ENCODE assay signal across 12 mouse cellular contexts in the genomic region with DNA sequence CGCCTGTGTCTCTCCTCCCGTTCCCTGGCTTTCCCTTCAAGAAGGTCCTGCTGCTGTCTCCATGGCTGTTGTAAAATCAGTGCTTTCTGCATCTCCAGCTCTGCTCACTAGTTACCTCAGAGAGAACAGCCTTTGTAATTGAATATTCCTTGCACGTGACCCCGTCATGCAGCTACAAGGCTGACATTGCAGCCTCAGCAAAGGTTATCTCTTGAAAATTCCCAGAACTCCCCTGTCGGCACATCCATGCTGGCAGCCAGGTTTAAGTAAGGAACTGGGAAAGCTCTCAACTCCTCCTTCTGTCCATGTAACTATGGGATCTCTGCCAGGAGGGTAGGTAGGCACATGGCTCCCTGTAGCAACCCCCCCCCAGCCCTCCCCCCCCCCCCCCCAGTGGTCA.
DNase-seq lines count a peak whose midpoint lies in the region; ATAC-seq and TF ChIP-seq lines count a peak whose summit lies in the region.
"Had no signal": no experiment of that assay in that cellular context is flagged by ENCODE, and none has a peak within 500 bp of the region (broad histone marks: within the 10 kb centered on the region; RNA-seq: fewer than 3 reads in every experiment).

No protein-coding gene starts in this region.

- H3K27me3 ChIP-seq in heart, embryonic 10.5 days (ENCODE audit: insufficient read depth, poor library complexity, severe bottlenecking) = peaks cover 5% of the 10 kb centered on the region; the same call in 1 of the 2 replicates
- no peaks in the 10 kb centered on the region for H3K27me3 ChIP-seq in intestine, embryonic 16.5 days (replicated peaks; ENCODE audit: control insufficient read depth, insufficient read depth, low read length)
- H3K27me3 ChIP-seq: embryonic facial prominence, embryonic 15.5 days had no signal

- H3K4me2 ChIP-seq in intestine, embryonic 16.5 days (ENCODE audit: low read depth, low read length) = no peak overlapping the region
- H3K4me2 ChIP-seq: embryonic facial prominence, embryonic 15.5 days had no signal

- H3K4me3 ChIP-seq in gastrocnemius, adult 2 months = no peak overlapping the region
- H3K4me3 ChIP-seq in heart, embryonic 10.5 days = 0 out of 2 replicates have a peak overlapping the region, but pooled peaks have one; percentile 5
- no peak overlapping the region for H3K4me3 ChIP-seq in intestine, embryonic 16.5 days (ENCODE audit: low read length)
- H3K4me3 ChIP-seq: embryonic facial prominence, embryonic 15.5 days had no signal

- intact Hi-C loops in gastrocnemius, adult 2 months (cut with DNase I) = no loop called here

- no peaks in the 10 kb centered on the region for H3K36me3 ChIP-seq in heart, embryonic 10.5 days
- H3K36me3 ChIP-seq in intestine, embryonic 16.5 days (ENCODE audit: control insufficient read depth, insufficient read depth, low read length) = no peaks in the 10 kb centered on the region
- H3K36me3 ChIP-seq: embryonic facial prominence, embryonic 15.5 days had no signal

- peak; percentile 26; the same call in 1 of the 2 replicates for ATAC-seq in intestine, embryonic 16.5 days
- ATAC-seq in CD4-positive, CD25-positive, alpha-beta regulatory T cell, adult 4 months = no peak

- H3K4me1 ChIP-seq in heart, embryonic 10.5 days = peaks cover 62% of the 10 kb centered on the region
- H3K4me1 ChIP-seq in intestine, embryonic 16.5 days (ENCODE audit: control insufficient read depth, insufficient read depth, low read length) = peaks cover 59% of the 10 kb centered on the region

- 20% methylated on average over 5 of the region's 5 CpGs for WGBS in heart, embryonic 10.5 days
- WGBS in intestine, embryonic 16.5 days = 33% methylated on average over 5 of the region's 5 CpGs

- TF ChIP-seq CTCF in gastrocnemius, adult 2 months (IDR thresholded peaks at IDR 0.05) = no peak

- DNase-seq in gastrocnemius, adult 2 months = no peak
- no peak for DNase-seq in gastrocnemius, postnatal 10 days
- DNase-seq in MN1 (ENCODE audit: low spot score) = peak; percentile 66
- DNase-seq in heart, embryonic 10.5 days (ENCODE audit: low spot score) = peak; percentile 84
- no peak for DNase-seq in testis, postnatal 14 days (ENCODE audit: low spot score)
- DNase-seq in ovary, adult 18-20 months (ENCODE audit: low spot score) = no peak
- DNase-seq: cerebellum, adult 9-10 months; right cerebral cortex, postnatal 25 days had no signal

- H3K9me3 ChIP-seq in heart, embryonic 10.5 days = no peaks in the 10 kb centered on the region
- no peaks in the 10 kb centered on the region for H3K9me3 ChIP-seq in intestine, embryonic 16.5 days (ENCODE audit: control insufficient read depth, low read length)
- H3K9me3 ChIP-seq: embryonic facial prominence, embryonic 15.5 days had no signal

- peak overlapping the region; percentile 24; the same call in 1 of the 2 replicates for H3K27ac ChIP-seq in gastrocnemius, adult 2 months
- peak overlapping the region; percentile 31; the same call in 1 of the 2 replicates for H3K27ac ChIP-seq in heart, embryonic 10.5 days
- peak overlapping the region; percentile 57; the same call in 1 of the 2 replicates for H3K27ac ChIP-seq in intestine, embryonic 16.5 days (ENCODE audit: low read length)
- H3K27ac ChIP-seq: embryonic facial prominence, embryonic 15.5 days; liver, embryonic 14.5 days had no signal

- no peak overlapping the region for H3K9ac ChIP-seq in intestine, embryonic 16.5 days (ENCODE audit: low read depth, low read length)
- H3K9ac ChIP-seq: embryonic facial prominence, embryonic 15.5 days; liver, embryonic 14.5 days had no signal

Comparison
In these comparisons a context has a peak if more than half of its experiments do, and no peak if none do; other contexts are left out.
1. DNase-seq: peak in MN1 (single experiment) and heart, embryonic 10.5 days (single experiment); none in gastrocnemius, adult 2 months (single experiment), gastrocnemius, postnatal 10 days (single experiment), testis, postnatal 14 days (single experiment) and ovary, adult 18-20 months (single experiment).
2. Peak in every context shown above with its lines, with median percentiles within 50 percentile points of each other: H3K27ac ChIP-seq.